Mouse (Mus musculus) erythroblast, embryonic 14.5 days (primary cell): ENCODE measurements around the gene Amot. TPM values are rescaled to one million over a fixed set of nuclear protein-coding genes. Genes with fewer than 3 reads are reported as not detected.

Experiments used
- H3K27me3 ChIP-seq: 2 replicates; pipeline ENCODE4 v1.6.1; 2012; ENCODE audit warnings: inconsistent platforms; ENCODE audit not compliant: control insufficient read depth
- H3K36me3 ChIP-seq: 2 replicates; pipeline ENCODE4 v1.6.1; 2012; ENCODE audit warnings: mild to moderate bottlenecking, inconsistent platforms; ENCODE audit not compliant: control insufficient read depth
- H3K4me1 ChIP-seq: 2 replicates; pipeline ENCODE4 v1.6.1; 2012; ENCODE audit warnings: inconsistent platforms; ENCODE audit not compliant: control insufficient read depth
- H3K4me3 ChIP-seq: replicated peaks from 2 replicates; pipeline ENCODE3; 2012; ENCODE audit warnings: moderate library complexity, mild to moderate bottlenecking, inconsistent platforms
- H3K9me3 ChIP-seq: 2 replicates; pipeline ENCODE4 v1.6.1; 2012; ENCODE audit warnings: low read length, inconsistent platforms, mixed read lengths; ENCODE audit not compliant: control insufficient read depth
- GATA1 ChIP-seq: IDR thresholded peaks from 2 replicates; pipeline ENCODE4 v1.6.1; 2012; ENCODE audit warnings: low read length, inconsistent platforms, mixed read lengths
- TAL1 ChIP-seq: IDR thresholded peaks from 3 replicates; pipeline ENCODE4 v1.6.1; 2012; ENCODE audit warnings: low read length, inconsistent platforms, mixed read lengths
- polyA plus RNA-seq: library from polyadenylated mRNA; stranded (reverse); fragments of >175 nt; gene quantifications from 2 replicates; pipeline ENCODE4 v1.2.3, GENCODE M21; 2012

The Amot gene
- 0.12 and 0.19 TPM in 2 replicates for polyA plus RNA-seq

- Histone ChIP-seq H3K27me3 (peaks cover 17% of the 10 kb centered on the region), H3K4me3 (peak within 1 kb of the TSS; percentile 76), H3K9me3 (peaks cover 5% of the 10 kb centered on the region; the same call in 1 of the 2 replicates), H3K36me3 (no peaks in the 10 kb centered on the region), H3K4me1 (peaks cover 20% of the 10 kb centered on the region)
- TF ChIP-seq TAL1 (no peak), GATA1 (no peak)
Measured at GRCm38 (mm10) chrX:145504717-145505415, at the start of gene Amot. Gene Amot (minus strand): TSS chrX:145505181.

GRCm38 (mm10) chrX:145545060-145545459 lies 40.1 kb upstream of the Amot start:
- Histone ChIP-seq H3K4me1 (no peaks in the 10 kb centered on the region), H3K27me3 (no peaks in the 10 kb centered on the region), H3K4me3 (no peak overlapping the region), H3K36me3 (no peaks in the 10 kb centered on the region), H3K9me3 (no peaks in the 10 kb centered on the region)
- TF ChIP-seq TAL1: no peak
- TF ChIP-seq GATA1: no peak

- Histone ChIP-seq H3K9me3 (no peaks in the 10 kb centered on the region), H3K4me1 (no peaks in the 10 kb centered on the region), H3K36me3 (no peaks in the 10 kb centered on the region), H3K27me3 (no peaks in the 10 kb centered on the region), H3K4me3 (no peak overlapping the region)
- TF ChIP-seq GATA1: no peak
- TF ChIP-seq TAL1: no peak
Measured at GRCm38 (mm10) chrX:145543602-145544490, 38.9 kb upstream of the Amot start.

- H3K36me3 ChIP-seq: no peaks in the 10 kb centered on the region
- H3K4me1 ChIP-seq: no peaks in the 10 kb centered on the region
- no peaks in the 10 kb centered on the region for H3K9me3 ChIP-seq
- H3K27me3 ChIP-seq: no peaks in the 10 kb centered on the region
- no peak overlapping the region for H3K4me3 ChIP-seq
- TF ChIP-seq TAL1 (no peak), GATA1 (no peak)
Measured at GRCm38 (mm10) chrX:145541050-145541449, 36.1 kb upstream of the Amot start.

GRCm38 (mm10) chrX:145540321-145540720 lies 35.3 kb upstream of the Amot start:
- no peaks in the 10 kb centered on the region for H3K27me3 ChIP-seq
- no peaks in the 10 kb centered on the region for H3K36me3 ChIP-seq
- H3K4me3 ChIP-seq: no peak overlapping the region
- no peaks in the 10 kb centered on the region for H3K9me3 ChIP-seq
- no peaks in the 10 kb centered on the region for H3K4me1 ChIP-seq
- TF ChIP-seq GATA1 (no peak), TAL1 (no peak)

GRCm38 (mm10) chrX:145529602-145530001 lies 24.6 kb upstream of the Amot start:
- no peak for TF ChIP-seq GATA1
- H3K9me3 ChIP-seq: no peaks in the 10 kb centered on the region

GRCm38 (mm10) chrX:145516322-145517066 lies 11.5 kb upstream of the Amot start:
- no peaks in the 10 kb centered on the region for H3K36me3 ChIP-seq
- H3K27me3 ChIP-seq: no peaks in the 10 kb centered on the region
- no peak overlapping the region for H3K4me3 ChIP-seq
- TF ChIP-seq TAL1: no peak
- H3K4me1 ChIP-seq: no peaks in the 10 kb centered on the region
- H3K9me3 ChIP-seq: no peaks in the 10 kb centered on the region

More at GRCm38 (mm10) chrX:145529602-145530001, 24.6 kb upstream of the Amot start:
- H3K4me3 ChIP-seq: no peak overlapping the region
- H3K27me3 ChIP-seq: no peaks in the 10 kb centered on the region
- no peaks in the 10 kb centered on the region for H3K36me3 ChIP-seq
- no peaks in the 10 kb centered on the region for H3K4me1 ChIP-seq

- Histone ChIP-seq H3K36me3 (no peaks in the 10 kb centered on the region), H3K4me3 (no peak overlapping the region), H3K9me3 (no peaks in the 10 kb centered on the region), H3K4me1 (no peaks in the 10 kb centered on the region), H3K27me3 (no peaks in the 10 kb centered on the region)
- no peak for TF ChIP-seq GATA1
- TF ChIP-seq TAL1: no peak
Measured at GRCm38 (mm10) chrX:145515498-145516158, 10.6 kb upstream of the Amot start.
